Mouse (Mus musculus): ENCODE measurements at regions not wholly inside any gene's neighbourhood (a gene's known extent, or its start where the extent isn't known, plus 50 kb on each side); places are given as distances from the start of the nearest gene placed in this dataset.

DNA sequence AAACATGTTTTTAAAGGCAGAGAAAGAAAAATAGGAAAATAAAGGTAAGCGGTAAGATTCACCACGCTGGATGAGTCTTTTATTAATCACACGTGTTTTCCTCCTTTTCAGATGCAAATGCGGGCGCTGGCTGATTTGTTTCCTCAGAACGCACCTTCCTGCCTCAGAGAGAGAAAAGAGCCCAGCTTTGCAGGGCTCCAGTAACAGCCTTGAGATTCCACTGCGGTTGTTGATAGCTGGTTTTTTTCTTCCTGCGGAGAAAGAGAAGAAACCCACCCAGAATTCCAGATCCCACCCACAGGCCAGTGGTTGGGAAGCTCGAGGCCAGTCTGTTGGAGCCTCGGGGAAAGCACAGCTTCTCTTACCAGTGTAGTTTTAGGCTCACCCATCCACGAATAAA, 68.6 kb upstream of the Spaca7 start:
- 1% methylated on average over 11 of the region's 11 CpGs for WGBS
- ATAC-seq (ENCODE audit: insufficient number of reproducible peaks, insufficient read depth, low FRiP score, low read depth), result no peak
- no peak overlapping the region for H3K27ac ChIP-seq (replicated peaks in 1 of 2; ENCODE audit: control insufficient read depth in 1 of 2, insufficient read depth in 1 of 2, low read depth in 2 of 2, low read length in 2 of 2)

GRCm38 (mm10) chr8:12504777-12505176, 68.1 kb upstream of the Spaca7 start:
- no peak for ATAC-seq (ENCODE audit: insufficient number of reproducible peaks, insufficient read depth, low FRiP score, low read depth)
- WGBS, result 14% methylated on average over 3 of the region's 3 CpGs
- H3K27me3 ChIP-seq (ENCODE audit: control insufficient read depth, insufficient read depth, low read length), result peaks cover 88% of the 10 kb centered on the region
- H3K9me3 ChIP-seq (ENCODE audit: control insufficient read depth, low read length), result no peaks in the 10 kb centered on the region
- no peaks in the 10 kb centered on the region for H3K36me3 ChIP-seq (ENCODE audit: control insufficient read depth, insufficient read depth, low read length)
- H3K4me3 ChIP-seq (ENCODE audit: control insufficient read depth in 1 of 2, insufficient read depth in 1 of 2, low read depth in 1 of 2, low read length in 2 of 2), result no peak overlapping the region
- H3K27ac ChIP-seq (replicated peaks in 1 of 2; ENCODE audit: control insufficient read depth in 1 of 2, insufficient read depth in 1 of 2, low read depth in 2 of 2, low read length in 2 of 2), result no peak overlapping the region
- no peak overlapping the region for H3K9ac ChIP-seq (ENCODE audit: low read length)
- H3K4me1 ChIP-seq (ENCODE audit: control insufficient read depth in 2 of 2, insufficient read depth in 2 of 2, low read length in 2 of 2), result peaks cover 0 to 7% of the 10 kb centered on the region in 2 experiments; a peak in 1 of 4 replicates
- H3K4me2 ChIP-seq (ENCODE audit: low read length), result no peak overlapping the region

More for the DNA sequence above, 68.6 kb upstream of the Spaca7 start:
- no peaks in the 10 kb centered on the region for H3K9me3 ChIP-seq (ENCODE audit: control insufficient read depth, low read length)
- peaks cover 89% of the 10 kb centered on the region for H3K27me3 ChIP-seq (ENCODE audit: control insufficient read depth, insufficient read depth, low read length)
- H3K4me2 ChIP-seq (ENCODE audit: low read length), result no peak overlapping the region
- no peaks in the 10 kb centered on the region for H3K36me3 ChIP-seq (ENCODE audit: control insufficient read depth, insufficient read depth, low read length)
- no peak overlapping the region for H3K9ac ChIP-seq (ENCODE audit: low read length)
- H3K4me1 ChIP-seq (ENCODE audit: control insufficient read depth in 2 of 2, insufficient read depth in 2 of 2, low read length in 2 of 2), result peaks cover 0 to 7% of the 10 kb centered on the region in 2 experiments; a peak in 1 of 4 replicates
- no peak overlapping the region for H3K4me3 ChIP-seq (ENCODE audit: control insufficient read depth in 1 of 2, insufficient read depth in 1 of 2, low read depth in 1 of 2, low read length in 2 of 2)

DNA sequence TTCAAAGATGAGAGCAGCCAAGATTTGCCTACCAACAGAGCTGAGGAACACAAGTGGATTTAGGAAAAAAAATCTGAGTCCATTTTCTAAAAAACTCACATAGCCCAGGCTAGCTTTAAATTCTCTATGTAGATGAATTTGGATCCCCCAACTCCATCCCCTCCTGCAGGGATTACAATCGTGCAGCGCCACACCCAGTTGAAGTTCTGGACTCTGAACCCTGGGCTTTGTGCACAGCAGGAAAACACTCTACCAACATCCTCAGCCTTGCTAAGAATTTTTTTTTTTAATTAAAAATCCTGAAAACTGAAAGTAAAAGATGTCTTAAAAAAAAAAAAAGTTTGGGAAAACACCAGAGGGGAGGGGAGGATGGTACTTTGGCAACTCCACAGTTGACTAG, 62.6 kb upstream of the Spaca7 start:
- 82% methylated on average over 2 of the region's 2 CpGs for WGBS
- H3K27ac ChIP-seq (replicated peaks in 1 of 2; ENCODE audit: control insufficient read depth in 1 of 2, insufficient read depth in 1 of 2, low read depth in 2 of 2, low read length in 2 of 2), result no peak overlapping the region
- no peak overlapping the region for H3K4me2 ChIP-seq (ENCODE audit: low read length)
- H3K9me3 ChIP-seq (ENCODE audit: control insufficient read depth, low read length), result no peaks in the 10 kb centered on the region
- no peak overlapping the region for H3K9ac ChIP-seq (ENCODE audit: low read length)
- no peak for ATAC-seq (ENCODE audit: insufficient number of reproducible peaks, insufficient read depth, low FRiP score, low read depth)
- H3K36me3 ChIP-seq (ENCODE audit: control insufficient read depth, insufficient read depth, low read length), result no peaks in the 10 kb centered on the region
- H3K27me3 ChIP-seq (ENCODE audit: control insufficient read depth, insufficient read depth, low read length), result peaks cover 37% of the 10 kb centered on the region
- H3K4me1 ChIP-seq (ENCODE audit: control insufficient read depth in 2 of 2, insufficient read depth in 2 of 2, low read length in 2 of 2), result no peaks in the 10 kb centered on the region
- H3K4me3 ChIP-seq (ENCODE audit: control insufficient read depth in 1 of 2, insufficient read depth in 1 of 2, low read depth in 1 of 2, low read length in 2 of 2), result no peak overlapping the region

DNA sequence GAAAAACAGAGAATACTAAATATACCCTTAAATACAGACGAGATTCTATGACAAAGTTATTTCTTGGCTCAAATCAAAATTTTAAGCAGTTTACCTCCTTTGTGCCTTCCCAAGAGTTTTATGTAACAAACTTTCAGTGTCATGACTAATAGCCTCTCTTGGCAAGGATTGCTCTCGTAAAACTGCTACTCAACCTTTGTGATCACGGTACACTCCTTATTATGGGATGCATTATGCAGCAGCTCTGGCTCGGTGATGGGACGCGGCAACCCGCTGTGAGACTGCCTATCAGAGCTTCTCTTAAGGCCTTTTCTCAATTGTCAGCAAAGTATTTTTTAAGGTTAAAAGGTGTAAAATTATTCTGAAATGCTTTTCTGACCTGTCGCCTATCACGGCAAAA, 59.8 kb upstream of the Spaca7 start:
- Histone ChIP-seq H3K9ac (ENCODE audit: low read length) (no peak overlapping the region), H3K4me1 (ENCODE audit: control insufficient read depth in 2 of 2, insufficient read depth in 2 of 2, low read length in 2 of 2) (no peaks in the 10 kb centered on the region), H3K27me3 (ENCODE audit: control insufficient read depth, insufficient read depth, low read length) (peaks cover 14% of the 10 kb centered on the region), H3K27ac (replicated peaks in 1 of 2; ENCODE audit: control insufficient read depth in 1 of 2, insufficient read depth in 1 of 2, low read depth in 2 of 2, low read length in 2 of 2) (no peak overlapping the region), H3K4me3 (ENCODE audit: control insufficient read depth in 1 of 2, insufficient read depth in 1 of 2, low read depth in 1 of 2, low read length in 2 of 2) (no peak overlapping the region), H3K4me2 (ENCODE audit: low read length) (no peak overlapping the region), H3K9me3 (ENCODE audit: control insufficient read depth, low read length) (no peaks in the 10 kb centered on the region), H3K36me3 (ENCODE audit: control insufficient read depth, insufficient read depth, low read length) (no peaks in the 10 kb centered on the region)
- no peak for ATAC-seq (ENCODE audit: insufficient number of reproducible peaks, insufficient read depth, low FRiP score, low read depth)
- 80% methylated on average over 9 of the region's 9 CpGs for WGBS

DNA sequence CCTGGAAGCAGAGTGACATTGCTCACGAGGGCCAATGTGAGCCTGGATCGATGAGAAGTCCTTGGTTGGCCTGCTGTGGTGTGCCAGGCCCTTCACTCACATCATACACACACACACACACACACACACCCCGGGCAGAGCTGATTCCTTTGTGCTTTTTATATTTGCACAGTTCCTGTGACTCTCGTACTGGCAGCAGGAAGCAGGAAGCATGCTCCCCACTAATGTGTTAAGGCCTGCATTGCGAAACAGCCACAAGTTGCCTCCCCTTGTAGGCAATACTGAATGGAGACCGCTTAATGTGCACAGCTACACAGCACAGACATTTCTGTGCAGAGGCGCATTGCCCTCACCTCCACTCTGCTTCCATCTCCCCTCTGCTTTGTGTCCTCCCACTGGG, 58.7 kb upstream of the Spaca7 start:
- Histone ChIP-seq H3K9me3 (ENCODE audit: control insufficient read depth, low read length) (no peaks in the 10 kb centered on the region), H3K4me1 (ENCODE audit: control insufficient read depth in 2 of 2, insufficient read depth in 2 of 2, low read length in 2 of 2) (no peaks in the 10 kb centered on the region), H3K9ac (ENCODE audit: low read length) (no peak overlapping the region), H3K4me2 (ENCODE audit: low read length) (no peak overlapping the region), H3K4me3 (ENCODE audit: control insufficient read depth in 1 of 2, insufficient read depth in 1 of 2, low read depth in 1 of 2, low read length in 2 of 2) (no peak overlapping the region), H3K27me3 (ENCODE audit: control insufficient read depth, insufficient read depth, low read length) (0 out of 2 replicates have a peak, but pooled peaks cover 5% of the 10 kb centered on the region), H3K36me3 (ENCODE audit: control insufficient read depth, insufficient read depth, low read length) (no peaks in the 10 kb centered on the region), H3K27ac (replicated peaks in 1 of 2; ENCODE audit: control insufficient read depth in 1 of 2, insufficient read depth in 1 of 2, low read depth in 2 of 2, low read length in 2 of 2) (no peak overlapping the region)
- 71% methylated on average over 7 of the region's 7 CpGs for WGBS
- ATAC-seq (ENCODE audit: insufficient number of reproducible peaks, insufficient read depth, low FRiP score, low read depth), result no peak

DNA sequence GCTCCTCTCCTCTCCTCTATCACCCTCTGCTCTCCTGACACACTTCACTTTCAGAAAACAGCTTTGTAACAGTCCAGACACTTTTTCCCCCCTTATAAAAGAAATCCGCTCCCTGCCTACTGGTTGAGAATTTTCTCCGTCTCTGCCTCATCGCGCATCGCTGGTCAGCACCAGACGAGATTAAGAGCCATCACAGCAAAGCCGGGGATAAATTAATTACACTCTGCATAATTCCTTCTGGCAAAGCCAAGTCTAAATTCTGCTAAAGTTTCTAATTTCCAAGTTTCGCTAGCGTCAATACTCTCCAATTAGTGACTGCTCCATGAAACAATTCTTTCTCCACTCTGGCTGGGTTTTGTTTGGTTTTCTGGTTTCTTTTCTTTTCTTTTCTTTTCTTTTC, 51.2 kb upstream of the Spaca7 start:
- 55% methylated on average over 9 of the region's 9 CpGs for WGBS
- H3K27ac ChIP-seq (replicated peaks in 1 of 2; ENCODE audit: control insufficient read depth in 1 of 2, insufficient read depth in 1 of 2, low read depth in 2 of 2, low read length in 2 of 2), result no peak overlapping the region
- H3K9ac ChIP-seq (ENCODE audit: low read length), result no peak overlapping the region
- no peak overlapping the region for H3K4me3 ChIP-seq (ENCODE audit: control insufficient read depth in 1 of 2, insufficient read depth in 1 of 2, low read depth in 1 of 2, low read length in 2 of 2)
- no peak overlapping the region for H3K4me2 ChIP-seq (ENCODE audit: low read length)
- H3K9me3 ChIP-seq (ENCODE audit: control insufficient read depth, low read length), result no peaks in the 10 kb centered on the region
- no peaks in the 10 kb centered on the region for H3K36me3 ChIP-seq (ENCODE audit: control insufficient read depth, insufficient read depth, low read length)
- H3K4me1 ChIP-seq (ENCODE audit: control insufficient read depth in 2 of 2, insufficient read depth in 2 of 2, low read length in 2 of 2), result no peaks in the 10 kb centered on the region
- H3K27me3 ChIP-seq (ENCODE audit: control insufficient read depth, insufficient read depth, low read length), result peaks cover 11% of the 10 kb centered on the region; the same call in 1 of the 2 replicates
- no peak for ATAC-seq (ENCODE audit: insufficient number of reproducible peaks, insufficient read depth, low FRiP score, low read depth)
